Mouse (Mus musculus): ENCODE results near the gene Znhit2. TPM values are rescaled to one million over a fixed set of nuclear protein-coding genes. Genes with fewer than 3 reads are reported as not detected.
"Not testable (repeated sequence)": the region's sequence is repeated elsewhere in the genome, so short reads cannot be mapped to it uniquely, and the experiment has no call there.

The Znhit2 gene
- polyA plus RNA-seq, 1 experiment = 69.6 TPM

- H3K4me3 ChIP-seq (ENCODE audit: control insufficient read depth, insufficient read depth, low read length) = no peak overlapping the region
- WGBS = 86% methylated on average over 14 of the region's 14 CpGs
- no peak overlapping the region for H3K27ac ChIP-seq (ENCODE audit: control insufficient read depth, insufficient read depth, low read length)
- TF ChIP-seq POLR2A (IDR thresholded peaks at IDR 0.05; ENCODE audit: control insufficient read depth, extremely low read depth, insufficient read depth, low read length, poor library complexity) (no peak), CTCF (IDR thresholded peaks at IDR 0.05; ENCODE audit: borderline replicate concordance, control insufficient read depth, extremely low read depth, insufficient read depth, low read length, poor library complexity) (no peak)
- H3K4me1 ChIP-seq (replicated peaks; ENCODE audit: control insufficient read depth, insufficient read depth, low read length) = no peaks in the 10 kb centered on the region
- no peaks in the 10 kb centered on the region for H3K27me3 ChIP-seq (ENCODE audit: control insufficient read depth, insufficient read depth, low read length)
- H3K36me3 ChIP-seq (ENCODE audit: control insufficient read depth, insufficient read depth, low read length) = no peaks in the 10 kb centered on the region
- DNase-seq = no peak
Measured at GRCm38 (mm10) chr19:6030520-6031280, 30.3 kb upstream of the Znhit2 start.

GRCm38 (mm10) chr19:6035966-6036585 lies 24.9 kb upstream of the Znhit2 start:
- no peak for TF ChIP-seq CTCF (IDR thresholded peaks at IDR 0.05; ENCODE audit: borderline replicate concordance, control insufficient read depth, extremely low read depth, insufficient read depth, low read length, poor library complexity)
- no peak for TF ChIP-seq POLR2A (IDR thresholded peaks at IDR 0.05; ENCODE audit: control insufficient read depth, extremely low read depth, insufficient read depth, low read length, poor library complexity)
- Histone ChIP-seq H3K36me3 (ENCODE audit: control insufficient read depth, insufficient read depth, low read length) (no peaks in the 10 kb centered on the region), H3K27me3 (ENCODE audit: control insufficient read depth, insufficient read depth, low read length) (no peaks in the 10 kb centered on the region), H3K4me3 (ENCODE audit: control insufficient read depth, insufficient read depth, low read length) (no peak overlapping the region), H3K27ac (ENCODE audit: control insufficient read depth, insufficient read depth, low read length) (no peak overlapping the region), H3K4me1 (replicated peaks; ENCODE audit: control insufficient read depth, insufficient read depth, low read length) (no peaks in the 10 kb centered on the region)
- no peak for DNase-seq
- WGBS = 68% methylated on average over 9 of the region's 9 CpGs

- H3K4me3 ChIP-seq (ENCODE audit: control insufficient read depth, insufficient read depth, low read length) = no peak overlapping the region
- H3K27me3 ChIP-seq (ENCODE audit: control insufficient read depth, insufficient read depth, low read length) = no peaks in the 10 kb centered on the region
- TF ChIP-seq CTCF (IDR thresholded peaks at IDR 0.05; ENCODE audit: borderline replicate concordance, control insufficient read depth, extremely low read depth, insufficient read depth, low read length, poor library complexity) (no peak), POLR2A (IDR thresholded peaks at IDR 0.05; ENCODE audit: control insufficient read depth, extremely low read depth, insufficient read depth, low read length, poor library complexity) (no peak)
- no peak overlapping the region for H3K27ac ChIP-seq (ENCODE audit: control insufficient read depth, insufficient read depth, low read length)
- no peak for DNase-seq
- H3K36me3 ChIP-seq (ENCODE audit: control insufficient read depth, insufficient read depth, low read length) = no peaks in the 10 kb centered on the region
- H3K4me1 ChIP-seq (replicated peaks; ENCODE audit: control insufficient read depth, insufficient read depth, low read length) = no peaks in the 10 kb centered on the region
Measured at GRCm38 (mm10) chr19:6037695-6038094, 23.3 kb upstream of the Znhit2 start.

- Histone ChIP-seq H3K27me3 (ENCODE audit: control insufficient read depth, insufficient read depth, low read length) (no peaks in the 10 kb centered on the region), H3K36me3 (ENCODE audit: control insufficient read depth, insufficient read depth, low read length) (no peaks in the 10 kb centered on the region), H3K4me1 (replicated peaks; ENCODE audit: control insufficient read depth, insufficient read depth, low read length) (no peaks in the 10 kb centered on the region), H3K4me3 (ENCODE audit: control insufficient read depth, insufficient read depth, low read length) (no peak overlapping the region), H3K27ac (ENCODE audit: control insufficient read depth, insufficient read depth, low read length) (no peak overlapping the region)
- TF ChIP-seq POLR2A (IDR thresholded peaks at IDR 0.05; ENCODE audit: control insufficient read depth, extremely low read depth, insufficient read depth, low read length, poor library complexity) = no peak
- no peak for TF ChIP-seq CTCF (IDR thresholded peaks at IDR 0.05; ENCODE audit: borderline replicate concordance, control insufficient read depth, extremely low read depth, insufficient read depth, low read length, poor library complexity)
- DNase-seq = no peak
- WGBS = 87% methylated on average over 7 of the region's 7 CpGs
Measured at GRCm38 (mm10) chr19:6038326-6038725, 22.7 kb upstream of the Znhit2 start.

GRCm38 (mm10) chr19:6040002-6040401 lies 21.0 kb upstream of the Znhit2 start:
- Histone ChIP-seq H3K27ac (ENCODE audit: control insufficient read depth, insufficient read depth, low read length) (no peak overlapping the region), H3K36me3 (ENCODE audit: control insufficient read depth, insufficient read depth, low read length) (no peaks in the 10 kb centered on the region), H3K4me3 (ENCODE audit: control insufficient read depth, insufficient read depth, low read length) (no peak overlapping the region), H3K4me1 (replicated peaks; ENCODE audit: control insufficient read depth, insufficient read depth, low read length) (peaks cover under 1% of the 10 kb centered on the region), H3K27me3 (ENCODE audit: control insufficient read depth, insufficient read depth, low read length) (no peaks in the 10 kb centered on the region)
- DNase-seq = no peak
- TF ChIP-seq POLR2A (IDR thresholded peaks at IDR 0.05; ENCODE audit: control insufficient read depth, extremely low read depth, insufficient read depth, low read length, poor library complexity) (no peak), CTCF (IDR thresholded peaks at IDR 0.05; ENCODE audit: borderline replicate concordance, control insufficient read depth, extremely low read depth, insufficient read depth, low read length, poor library complexity) (no peak)

- WGBS = 88% methylated on average over 9 of the region's 9 CpGs
- TF ChIP-seq CTCF (IDR thresholded peaks at IDR 0.05; ENCODE audit: borderline replicate concordance, control insufficient read depth, extremely low read depth, insufficient read depth, low read length, poor library complexity) = no peak
- no peak for TF ChIP-seq POLR2A (IDR thresholded peaks at IDR 0.05; ENCODE audit: control insufficient read depth, extremely low read depth, insufficient read depth, low read length, poor library complexity)
- H3K4me3 ChIP-seq (ENCODE audit: control insufficient read depth, insufficient read depth, low read length) = no peak overlapping the region
- H3K36me3 ChIP-seq (ENCODE audit: control insufficient read depth, insufficient read depth, low read length) = no peaks in the 10 kb centered on the region
- peaks cover 3% of the 10 kb centered on the region for H3K4me1 ChIP-seq (replicated peaks; ENCODE audit: control insufficient read depth, insufficient read depth, low read length)
- no peaks in the 10 kb centered on the region for H3K27me3 ChIP-seq (ENCODE audit: control insufficient read depth, insufficient read depth, low read length)
- no peak overlapping the region for H3K27ac ChIP-seq (ENCODE audit: control insufficient read depth, insufficient read depth, low read length)
- no peak for DNase-seq
Measured at GRCm38 (mm10) chr19:6042293-6042692, 18.7 kb upstream of the Znhit2 start.

GRCm38 (mm10) chr19:6044102-6044501 lies 16.9 kb upstream of the Znhit2 start:
- not testable (repeated sequence) for H3K36me3 ChIP-seq (ENCODE audit: control insufficient read depth, insufficient read depth, low read length); H3K27me3 ChIP-seq (ENCODE audit: control insufficient read depth, insufficient read depth, low read length); H3K4me3 ChIP-seq (ENCODE audit: control insufficient read depth, insufficient read depth, low read length); H3K27ac ChIP-seq (ENCODE audit: control insufficient read depth, insufficient read depth, low read length); DNase-seq
- 32% methylated on average over 4 of the region's 4 CpGs for WGBS
- H3K4me1 ChIP-seq (replicated peaks; ENCODE audit: control insufficient read depth, insufficient read depth, low read length) = peaks cover 14% of the 10 kb centered on the region
